Mouse (Mus musculus): ENCODE results near the gene Pianp. TPM values are rescaled to one million over a fixed set of nuclear protein-coding genes. Genes with fewer than 3 reads are reported as not detected.

Gene Pianp
- polyA plus RNA-seq, 1 experiment from 2014 or later: 22.6 TPM

GRCm38 (mm10) chr6:124965747-124966146, 30.7 kb upstream of the Pianp start:
- ATAC-seq: no peak
- Histone ChIP-seq H3K27me3 (replicated peaks; ENCODE audit: control insufficient read depth, insufficient read depth, low read length) (no peaks in the 10 kb centered on the region), H3K4me1 (ENCODE audit: control insufficient read depth, insufficient read depth, low read length) (peaks cover 10% of the 10 kb centered on the region), H3K4me2 (ENCODE audit: low read length) (peak overlapping the region; percentile 96), H3K9ac (ENCODE audit: low read length) (peak overlapping the region; percentile 93), H3K36me3 (ENCODE audit: control insufficient read depth, insufficient read depth, low read length) (peaks cover 17% of the 10 kb centered on the region), H3K27ac (ENCODE audit: low read depth, low read length) (peak overlapping the region; percentile 91), H3K4me3 (ENCODE audit: low read depth, low read length) (peak overlapping the region; percentile 87), H3K9me3 (replicated peaks; ENCODE audit: control insufficient read depth, low read length) (no peaks in the 10 kb centered on the region)
- peak; percentile 4 for DNase-seq (ENCODE audit: low spot score)
- WGBS: 16% methylated on average over 15 of the region's 15 CpGs

- H3K27ac ChIP-seq (ENCODE audit: low read depth, low read length): no peak overlapping the region
- no peaks in the 10 kb centered on the region for H3K27me3 ChIP-seq (replicated peaks; ENCODE audit: control insufficient read depth, insufficient read depth, low read length)
- H3K4me1 ChIP-seq (ENCODE audit: control insufficient read depth, insufficient read depth, low read length): peaks cover 10% of the 10 kb centered on the region
- no peak overlapping the region for H3K9ac ChIP-seq (ENCODE audit: low read length)
- 94% methylated on average over 7 of the region's 7 CpGs for WGBS
- DNase-seq (ENCODE audit: low spot score): no peak
- H3K36me3 ChIP-seq (ENCODE audit: control insufficient read depth, insufficient read depth, low read length): peaks cover 9% of the 10 kb centered on the region
- peak overlapping the region; percentile 96 for H3K4me2 ChIP-seq (ENCODE audit: low read length)
- no peak for ATAC-seq
- H3K4me3 ChIP-seq (ENCODE audit: low read depth, low read length): peak overlapping the region; percentile 87
- H3K9me3 ChIP-seq (replicated peaks; ENCODE audit: control insufficient read depth, low read length): no peaks in the 10 kb centered on the region
These were observed 29.9 kb upstream of the Pianp start for GRCm38 (mm10) chr6:124966466-124967118.

GRCm38 (mm10) chr6:124967766-124968165, 28.7 kb upstream of the Pianp start:
- Histone ChIP-seq H3K4me2 (ENCODE audit: low read length) (no peak overlapping the region), H3K36me3 (ENCODE audit: control insufficient read depth, insufficient read depth, low read length) (no peaks in the 10 kb centered on the region), H3K27me3 (replicated peaks; ENCODE audit: control insufficient read depth, insufficient read depth, low read length) (no peaks in the 10 kb centered on the region), H3K9me3 (replicated peaks; ENCODE audit: control insufficient read depth, low read length) (no peaks in the 10 kb centered on the region), H3K4me1 (ENCODE audit: control insufficient read depth, insufficient read depth, low read length) (peaks cover 10% of the 10 kb centered on the region), H3K9ac (ENCODE audit: low read length) (no peak overlapping the region), H3K27ac (ENCODE audit: low read depth, low read length) (no peak overlapping the region), H3K4me3 (ENCODE audit: low read depth, low read length) (no peak overlapping the region)
- ATAC-seq (no peak), DNase-seq (ENCODE audit: low spot score) (peak; percentile 50)
- WGBS: 81% methylated on average over 4 of the region's 4 CpGs

GRCm38 (mm10) chr6:124992241-124992640, 4.3 kb upstream of the Pianp start:
- Histone ChIP-seq H3K4me2 (ENCODE audit: low read length) (no peak overlapping the region), H3K36me3 (ENCODE audit: control insufficient read depth, insufficient read depth, low read length) (no peaks in the 10 kb centered on the region), H3K4me3 (ENCODE audit: low read depth, low read length) (no peak overlapping the region), H3K4me1 (ENCODE audit: control insufficient read depth, insufficient read depth, low read length) (peaks cover 5% of the 10 kb centered on the region), H3K9ac (ENCODE audit: low read length) (no peak overlapping the region), H3K9me3 (replicated peaks; ENCODE audit: control insufficient read depth, low read length) (no peaks in the 10 kb centered on the region), H3K27ac (ENCODE audit: low read depth, low read length) (peak overlapping the region; percentile 66), H3K27me3 (replicated peaks; ENCODE audit: control insufficient read depth, insufficient read depth, low read length) (peaks cover 9% of the 10 kb centered on the region)
- 75% methylated on average over 4 of the region's 4 CpGs for WGBS
- DNase-seq (ENCODE audit: low spot score): peak; percentile 69
- ATAC-seq: peak; percentile 25; the same call in 1 of the 2 replicates

GRCm38 (mm10) chr6:124993365-124993764, 3.1 kb upstream of the Pianp start:
- H3K9ac ChIP-seq (ENCODE audit: low read length): no peak overlapping the region
- DNase-seq (ENCODE audit: low spot score) (no peak), ATAC-seq (no peak)
- H3K27me3 ChIP-seq (replicated peaks; ENCODE audit: control insufficient read depth, insufficient read depth, low read length): peaks cover 12% of the 10 kb centered on the region
- WGBS: 80% methylated on average over 9 of the region's 9 CpGs
- no peaks in the 10 kb centered on the region for H3K36me3 ChIP-seq (ENCODE audit: control insufficient read depth, insufficient read depth, low read length)
- no peak overlapping the region for H3K4me3 ChIP-seq (ENCODE audit: low read depth, low read length)
- H3K9me3 ChIP-seq (replicated peaks; ENCODE audit: control insufficient read depth, low read length): no peaks in the 10 kb centered on the region
- H3K4me2 ChIP-seq (ENCODE audit: low read length): no peak overlapping the region
- no peak overlapping the region for H3K27ac ChIP-seq (ENCODE audit: low read depth, low read length)
- peaks cover 5% of the 10 kb centered on the region for H3K4me1 ChIP-seq (ENCODE audit: control insufficient read depth, insufficient read depth, low read length)

GRCm38 (mm10) chr6:124993876-124994275, 2.6 kb upstream of the Pianp start:
- peak overlapping the region; percentile 32; the same call in 1 of the 2 replicates for H3K9ac ChIP-seq (ENCODE audit: low read length)
- H3K4me2 ChIP-seq (ENCODE audit: low read length): no peak overlapping the region
- peak; percentile 51 for DNase-seq (ENCODE audit: low spot score)
- ATAC-seq: no peak
- no peak overlapping the region for H3K4me3 ChIP-seq (ENCODE audit: low read depth, low read length)
- H3K9me3 ChIP-seq (replicated peaks; ENCODE audit: control insufficient read depth, low read length): no peaks in the 10 kb centered on the region
- WGBS: 12% methylated on average over 11 of the region's 11 CpGs
- H3K4me1 ChIP-seq (ENCODE audit: control insufficient read depth, insufficient read depth, low read length): peaks cover 5% of the 10 kb centered on the region
- H3K27ac ChIP-seq (ENCODE audit: low read depth, low read length): no peak overlapping the region
- H3K36me3 ChIP-seq (ENCODE audit: control insufficient read depth, insufficient read depth, low read length): no peaks in the 10 kb centered on the region
- peaks cover 17% of the 10 kb centered on the region for H3K27me3 ChIP-seq (replicated peaks; ENCODE audit: control insufficient read depth, insufficient read depth, low read length)

- ATAC-seq: no peak
- Histone ChIP-seq H3K9me3 (replicated peaks; ENCODE audit: control insufficient read depth, low read length) (no peaks in the 10 kb centered on the region), H3K27me3 (replicated peaks; ENCODE audit: control insufficient read depth, insufficient read depth, low read length) (peaks cover 25% of the 10 kb centered on the region), H3K36me3 (ENCODE audit: control insufficient read depth, insufficient read depth, low read length) (no peaks in the 10 kb centered on the region), H3K4me2 (ENCODE audit: low read length) (no peak overlapping the region), H3K4me1 (ENCODE audit: control insufficient read depth, insufficient read depth, low read length) (peaks cover 5% of the 10 kb centered on the region), H3K27ac (ENCODE audit: low read depth, low read length) (no peak overlapping the region), H3K9ac (ENCODE audit: low read length) (no peak overlapping the region), H3K4me3 (ENCODE audit: low read depth, low read length) (no peak overlapping the region)
- WGBS: 80% methylated on average over 7 of the region's 7 CpGs
- no peak for DNase-seq (ENCODE audit: low spot score)
These were observed 1.2 kb upstream of the Pianp start for GRCm38 (mm10) chr6:124995246-124995645.

- Histone ChIP-seq H3K4me3 (ENCODE audit: low read depth, low read length) (peak overlapping the region; percentile 70), H3K4me2 (ENCODE audit: low read length) (peak overlapping the region; percentile 94), H3K9me3 (replicated peaks; ENCODE audit: control insufficient read depth, low read length) (no peaks in the 10 kb centered on the region), H3K9ac (ENCODE audit: low read length) (peak overlapping the region; percentile 83), H3K4me1 (ENCODE audit: control insufficient read depth, insufficient read depth, low read length) (peaks cover 5% of the 10 kb centered on the region), H3K27ac (ENCODE audit: low read depth, low read length) (no peak overlapping the region), H3K36me3 (ENCODE audit: control insufficient read depth, insufficient read depth, low read length) (no peaks in the 10 kb centered on the region), H3K27me3 (replicated peaks; ENCODE audit: control insufficient read depth, insufficient read depth, low read length) (peaks cover 25% of the 10 kb centered on the region)
- DNase-seq (ENCODE audit: low spot score) (no peak), ATAC-seq (no peak)
- 46% methylated on average over 8 of the region's 8 CpGs for WGBS
These were observed 577 bp upstream of the Pianp start for GRCm38 (mm10) chr6:124995831-124996403.

GRCm38 (mm10) chr6:124998066-124998465, 1.6 kb downstream of the Pianp start:
- H3K4me3 ChIP-seq (ENCODE audit: low read depth, low read length): peak overlapping the region; percentile 70
- no peak for DNase-seq (ENCODE audit: low spot score)
- peaks cover 28% of the 10 kb centered on the region for H3K27me3 ChIP-seq (replicated peaks; ENCODE audit: control insufficient read depth, insufficient read depth, low read length)
- 13% methylated on average over 8 of the region's 8 CpGs for WGBS
- no peaks in the 10 kb centered on the region for H3K9me3 ChIP-seq (replicated peaks; ENCODE audit: control insufficient read depth, low read length)
- no peak for ATAC-seq
- no peak overlapping the region for H3K27ac ChIP-seq (ENCODE audit: low read depth, low read length)
- H3K9ac ChIP-seq (ENCODE audit: low read length): peak overlapping the region; percentile 83
- peaks cover 5% of the 10 kb centered on the region for H3K4me1 ChIP-seq (ENCODE audit: control insufficient read depth, insufficient read depth, low read length)
- no peaks in the 10 kb centered on the region for H3K36me3 ChIP-seq (ENCODE audit: control insufficient read depth, insufficient read depth, low read length)
- peak overlapping the region; percentile 94 for H3K4me2 ChIP-seq (ENCODE audit: low read length)
